9 mouse cellular contexts compared by ENCODE assay signal in genomic region chrX:61722281-61723028, GRCm38 (mm10). TPM values are rescaled to one million over a fixed set of nuclear protein-coding genes. Genes with fewer than 3 reads are reported as not detected.
DNase-seq lines count a peak whose midpoint lies in the region; ATAC-seq lines count a peak whose summit lies in the region.
"Had no signal": no experiment of that assay in that cellular context is flagged by ENCODE, and none has a peak within 500 bp of the region (broad histone marks: within the 10 kb centered on the region; RNA-seq: fewer than 3 reads in every experiment).

No protein-coding gene starts in this region.

- no peaks in the 10 kb centered on the region for H3K9me3 ChIP-seq in hindbrain, embryonic 14.5 days (ENCODE audit: control insufficient read depth, low read length)

- intact Hi-C loops in heart, postnatal 14 days (cut with DNase I), result no loop called here

- ATAC-seq in hindbrain, embryonic 14.5 days (ENCODE audit: low FRiP score), result peak; percentile 77
- no peak for ATAC-seq in inflammation-experienced regulatory T-cells, adult 6 months

- no peaks in the 10 kb centered on the region for H3K36me3 ChIP-seq in hindbrain, embryonic 14.5 days (replicated peaks; ENCODE audit: control insufficient read depth, insufficient read depth)

- H3K4me1 ChIP-seq in hindbrain, embryonic 14.5 days (replicated peaks; ENCODE audit: control insufficient read depth, insufficient read depth, low read length), result no peaks in the 10 kb centered on the region

- peak overlapping the region; percentile 38; the same call in 1 of the 2 replicates for H3K27ac ChIP-seq in hindbrain, embryonic 14.5 days

- H3K4me3 ChIP-seq in hindbrain, embryonic 14.5 days (replicated peaks; ENCODE audit: low read length), result no peak overlapping the region

- H3K9ac ChIP-seq in hindbrain, embryonic 14.5 days, result no peak overlapping the region

- 26% methylated on average over 12 of the region's 12 CpGs for WGBS in hindbrain, embryonic 14.5 days

- DNase-seq in heart, adult 18-20 months, result peak; percentile 1 to 7
- DNase-seq in heart, postnatal 14 days, result no peak
- peak; percentile 82 for DNase-seq in ES-CJ7 (ENCODE audit: low read depth, low spot score)
- DNase-seq in embryo, embryonic 11 days, result peak; percentile 42
- no peak for DNase-seq in hindbrain, embryonic 14.5 days (ENCODE audit: low spot score)
- peak; percentile 9 for DNase-seq in lung, postnatal 36 days
- peak; percentile 3 for DNase-seq in yolk sac, embryonic 10.5 days (ENCODE audit: low spot score)

- H3K27me3 ChIP-seq in hindbrain, embryonic 14.5 days (ENCODE audit: control insufficient read depth, insufficient read depth, low read length), result no peaks in the 10 kb centered on the region

- H3K4me2 ChIP-seq in hindbrain, embryonic 14.5 days (replicated peaks), result peak overlapping the region; percentile 32

RNA-seq across cellular contexts. Expression of gene Ldoc1, which starts 13.2 kb away (rescaled TPM):
- under 1 TPM in 1 of 2 experiments, not detected in 1; 0.25 TPM for total RNA-seq in heart, adult 18-20 months (2021)
- total RNA-seq in heart, postnatal 14 days (2021), result under 1 TPM; 0.15 to 0.38 TPM
- 12.2 and 12.5 TPM in 2 replicates for polyA plus RNA-seq in hindbrain, embryonic 14.5 days (2014; fragmentation: Nextera tagmentation; extraction: Ambion mirVana)
- polyA plus RNA-seq in inflammation-experienced regulatory T-cells, adult 6 months (2017; shearing (Covaris generic)), result not detected
- polyA plus RNA-seq: C2C12 had no signal

Comparison
In these comparisons a context has a peak if more than half of its experiments do, and no peak if none do; other contexts are left out.
1. DNase-seq: peak in heart, adult 18-20 months (2 of 2), ES-CJ7 (single experiment), embryo, embryonic 11 days (single experiment), lung, postnatal 36 days (single experiment) and yolk sac, embryonic 10.5 days (single experiment); none in heart, postnatal 14 days (0 of 2) and hindbrain, embryonic 14.5 days (single experiment).